Mouse (Mus musculus): ENCODE measurements around the gene a. TPM values are rescaled to one million over a fixed set of nuclear protein-coding genes. Genes with fewer than 3 reads are reported as not detected.
A peak's percentile ranks its signal among the peaks of the same experiment; 100 is the strongest.

The a gene
- polyA plus RNA-seq, 1 experiment: not detected

- Histone ChIP-seq H3K4me3 (replicated peaks; ENCODE audit: control insufficient read depth, low read depth, low read length) (no peak overlapping the region), H3K27ac (ENCODE audit: control insufficient read depth, insufficient read depth, low read depth, low read length, poor library complexity) (no peak overlapping the region), H3K4me1 (ENCODE audit: control insufficient read depth, insufficient read depth, low read length) (peaks cover 3% of the 10 kb centered on the region)
- TF ChIP-seq CTCF (IDR thresholded peaks at IDR 0.05; ENCODE audit: control insufficient read depth, insufficient read depth, low read length) (no peak), POLR2A (IDR thresholded peaks at IDR 0.05; ENCODE audit: borderline replicate concordance, control insufficient read depth, low read depth, low read length) (no peak)
- 26% methylated on average over 7 of the region's 7 CpGs for WGBS
Observed at GRCm38 (mm10) chr2:155079500-155080178, 288.4 kb downstream of the a start.

- H3K27ac ChIP-seq (ENCODE audit: control insufficient read depth, insufficient read depth, low read depth, low read length, poor library complexity): no peak overlapping the region
- TF ChIP-seq POLR2A (IDR thresholded peaks at IDR 0.05; ENCODE audit: borderline replicate concordance, control insufficient read depth, low read depth, low read length): no peak
- no peak for TF ChIP-seq CTCF (IDR thresholded peaks at IDR 0.05; ENCODE audit: control insufficient read depth, insufficient read depth, low read length)
- H3K4me1 ChIP-seq (ENCODE audit: control insufficient read depth, insufficient read depth, low read length): peaks cover 1% of the 10 kb centered on the region; the same call in 1 of the 2 replicates
- WGBS: 81% methylated on average over 4 of the region's 4 CpGs
- no peak overlapping the region for H3K4me3 ChIP-seq (replicated peaks; ENCODE audit: control insufficient read depth, low read depth, low read length)
Observed at GRCm38 (mm10) chr2:155080179-155080530, 289.0 kb downstream of the a start.

- H3K27ac ChIP-seq (ENCODE audit: control insufficient read depth, insufficient read depth, low read depth, low read length, poor library complexity): no peak overlapping the region
Observed at GRCm38 (mm10) chr2:155081056-155081455, 289.9 kb downstream of the a start.

GRCm38 (mm10) chr2:155082121-155082803 is 291.1 kb downstream of the a start:
- TF ChIP-seq CTCF (IDR thresholded peaks at IDR 0.05; ENCODE audit: control insufficient read depth, insufficient read depth, low read length): peak; percentile 87
- TF ChIP-seq POLR2A (IDR thresholded peaks at IDR 0.05; ENCODE audit: borderline replicate concordance, control insufficient read depth, low read depth, low read length): no peak
- WGBS: 17% methylated on average over 8 of the region's 8 CpGs
- H3K4me3 ChIP-seq (replicated peaks; ENCODE audit: control insufficient read depth, low read depth, low read length): no peak overlapping the region
- no peaks in the 10 kb centered on the region for H3K4me1 ChIP-seq (ENCODE audit: control insufficient read depth, insufficient read depth, low read length)
- H3K27ac ChIP-seq (ENCODE audit: control insufficient read depth, insufficient read depth, low read depth, low read length, poor library complexity): no peak overlapping the region

More at GRCm38 (mm10) chr2:155081056-155081455, 289.9 kb downstream of the a start:
- no peak for TF ChIP-seq POLR2A (IDR thresholded peaks at IDR 0.05; ENCODE audit: borderline replicate concordance, control insufficient read depth, low read depth, low read length)
- TF ChIP-seq CTCF (IDR thresholded peaks at IDR 0.05; ENCODE audit: control insufficient read depth, insufficient read depth, low read length): no peak
- no peak overlapping the region for H3K4me3 ChIP-seq (replicated peaks; ENCODE audit: control insufficient read depth, low read depth, low read length)
- H3K4me1 ChIP-seq (ENCODE audit: control insufficient read depth, insufficient read depth, low read length): no peaks in the 10 kb centered on the region
- WGBS: 85% methylated on average over 3 of the region's 3 CpGs

GRCm38 (mm10) chr2:155084546-155084945 is 293.3 kb downstream of the a start:
- TF ChIP-seq POLR2A (IDR thresholded peaks at IDR 0.05; ENCODE audit: borderline replicate concordance, control insufficient read depth, low read depth, low read length): no peak
- Histone ChIP-seq H3K4me1 (ENCODE audit: control insufficient read depth, insufficient read depth, low read length) (no peaks in the 10 kb centered on the region; the same call in none of the 2 replicates), H3K27ac (ENCODE audit: control insufficient read depth, insufficient read depth, low read depth, low read length, poor library complexity) (no peak overlapping the region), H3K4me3 (replicated peaks; ENCODE audit: control insufficient read depth, low read depth, low read length) (no peak overlapping the region)
- WGBS: 91% methylated on average over 5 of the region's 5 CpGs

GRCm38 (mm10) chr2:155086328-155086727 is 295.1 kb downstream of the a start:
- WGBS: 86% methylated on average over 5 of the region's 5 CpGs
- no peak overlapping the region for H3K4me3 ChIP-seq (replicated peaks; ENCODE audit: control insufficient read depth, low read depth, low read length)
- H3K4me1 ChIP-seq (ENCODE audit: control insufficient read depth, insufficient read depth, low read length): no peaks in the 10 kb centered on the region; the same call in none of the 2 replicates
- no peak for TF ChIP-seq POLR2A (IDR thresholded peaks at IDR 0.05; ENCODE audit: borderline replicate concordance, control insufficient read depth, low read depth, low read length)
- TF ChIP-seq CTCF (IDR thresholded peaks at IDR 0.05; ENCODE audit: control insufficient read depth, insufficient read depth, low read length): no peak
- no peak overlapping the region for H3K27ac ChIP-seq (ENCODE audit: control insufficient read depth, insufficient read depth, low read depth, low read length, poor library complexity)

- Histone ChIP-seq H3K27ac (ENCODE audit: control insufficient read depth, insufficient read depth, low read depth, low read length, poor library complexity) (no peak overlapping the region), H3K4me3 (replicated peaks; ENCODE audit: control insufficient read depth, low read depth, low read length) (no peak overlapping the region), H3K4me1 (ENCODE audit: control insufficient read depth, insufficient read depth, low read length) (peaks cover under 1% of the 10 kb centered on the region)
- TF ChIP-seq POLR2A (IDR thresholded peaks at IDR 0.05; ENCODE audit: borderline replicate concordance, control insufficient read depth, low read depth, low read length): no peak
- TF ChIP-seq CTCF (IDR thresholded peaks at IDR 0.05; ENCODE audit: control insufficient read depth, insufficient read depth, low read length): no peak
- 37% methylated on average over 6 of the region's 6 CpGs for WGBS
Observed at GRCm38 (mm10) chr2:155088264-155088663, 297.1 kb downstream of the a start.

- 48% methylated on average over 13 of the region's 13 CpGs for WGBS
- no peak overlapping the region for H3K4me3 ChIP-seq (replicated peaks; ENCODE audit: control insufficient read depth, low read depth, low read length)
- TF ChIP-seq POLR2A (IDR thresholded peaks at IDR 0.05; ENCODE audit: borderline replicate concordance, control insufficient read depth, low read depth, low read length) (no peak), CTCF (IDR thresholded peaks at IDR 0.05; ENCODE audit: control insufficient read depth, insufficient read depth, low read length) (no peak)
- H3K4me1 ChIP-seq (ENCODE audit: control insufficient read depth, insufficient read depth, low read length): peaks cover 2% of the 10 kb centered on the region
- peak overlapping the region; percentile 3 for H3K27ac ChIP-seq (ENCODE audit: control insufficient read depth, insufficient read depth, low read depth, low read length, poor library complexity)
Observed at GRCm38 (mm10) chr2:155090909-155091742, 299.9 kb downstream of the a start.

Measured in bone marrow, adult 2 months (tissue).